Mouse (Mus musculus) embryonic facial prominence, embryonic 13.5 days (tissue): Measurements from ENCODE around the gene Cnih1. TPM values are rescaled to one million over a fixed set of nuclear protein-coding genes. Genes with fewer than 3 reads are reported as not detected.
"Not testable (repeated sequence)": the region's sequence is repeated elsewhere in the genome, so short reads cannot be mapped to it uniquely, and the experiment has no call there.

Source experiments
- ATAC-seq: fragments of 200-750 bp; cut with Nextera tagmentation; 2 replicates; pipeline ENCODE4 v1.8.0; 2017; ENCODE audit warnings: low read depth; ENCODE audit not compliant: insufficient number of reproducible peaks, insufficient read depth, low FRiP score, low TSS enrichment
- H3K27ac ChIP-seq: fragments of 300-500 bp; sonication (generic); 2 replicates; pipeline ENCODE4 v1.5.1; 2015; ENCODE audit warnings: moderate library complexity, mild to moderate bottlenecking, inconsistent platforms
- H3K27me3 ChIP-seq: fragments of 300-500 bp; sonication (generic); 2 replicates; pipeline ENCODE4 v1.6.1; 2015; ENCODE audit warnings: mild to moderate bottlenecking, inconsistent platforms
- H3K36me3 ChIP-seq: fragments of 300-500 bp; sonication (generic); 2 replicates; pipeline ENCODE4 v1.6.1; 2015; ENCODE audit warnings: mild to moderate bottlenecking, inconsistent platforms
- H3K4me1 ChIP-seq: fragments of 300-500 bp; sonication (generic); 2 replicates; pipeline ENCODE4 v1.6.1; 2015; ENCODE audit warnings: inconsistent platforms
- H3K4me2 ChIP-seq: fragments of 300-500 bp; sonication (generic); 2 replicates; pipeline ENCODE4 v1.6.1; 2015; ENCODE audit warnings: moderate library complexity, mild to moderate bottlenecking, inconsistent platforms
- H3K4me3 ChIP-seq: fragments of 300-500 bp; sonication (generic); 2 replicates; pipeline ENCODE4 v1.5.1; 2015; ENCODE audit warnings: mild to moderate bottlenecking, inconsistent platforms
- H3K9ac ChIP-seq: fragments of 300-500 bp; sonication (generic); 2 replicates; pipeline ENCODE4 v1.6.1; 2015; ENCODE audit warnings: mild to moderate bottlenecking, inconsistent platforms
- H3K9me3 ChIP-seq: fragments of 300-500 bp; sonication (generic); 2 replicates; pipeline ENCODE4 v1.6.1; 2016; ENCODE audit warnings: inconsistent platforms
- WGBS: fragments of 180-500 bp; shearing (Covaris S2); methylation state at CpG from one replicate; pipeline ENCODE4 v1.1.7; 2015; ENCODE audit warnings: mixed read lengths; 5-methylcytosine and 5-hydroxymethylcytosine counted together
- polyA plus RNA-seq: library from polyadenylated mRNA; unstranded; fragments of >200 nt; fragmentation: Nextera tagmentation; extraction: Ambion mirVana; gene quantifications from 2 replicates; pipeline ENCODE4 v1.2.1, GENCODE M21; 2015

The Cnih1 gene
- polyA plus RNA-seq = 196 and 198 TPM in 2 replicates

DNA sequence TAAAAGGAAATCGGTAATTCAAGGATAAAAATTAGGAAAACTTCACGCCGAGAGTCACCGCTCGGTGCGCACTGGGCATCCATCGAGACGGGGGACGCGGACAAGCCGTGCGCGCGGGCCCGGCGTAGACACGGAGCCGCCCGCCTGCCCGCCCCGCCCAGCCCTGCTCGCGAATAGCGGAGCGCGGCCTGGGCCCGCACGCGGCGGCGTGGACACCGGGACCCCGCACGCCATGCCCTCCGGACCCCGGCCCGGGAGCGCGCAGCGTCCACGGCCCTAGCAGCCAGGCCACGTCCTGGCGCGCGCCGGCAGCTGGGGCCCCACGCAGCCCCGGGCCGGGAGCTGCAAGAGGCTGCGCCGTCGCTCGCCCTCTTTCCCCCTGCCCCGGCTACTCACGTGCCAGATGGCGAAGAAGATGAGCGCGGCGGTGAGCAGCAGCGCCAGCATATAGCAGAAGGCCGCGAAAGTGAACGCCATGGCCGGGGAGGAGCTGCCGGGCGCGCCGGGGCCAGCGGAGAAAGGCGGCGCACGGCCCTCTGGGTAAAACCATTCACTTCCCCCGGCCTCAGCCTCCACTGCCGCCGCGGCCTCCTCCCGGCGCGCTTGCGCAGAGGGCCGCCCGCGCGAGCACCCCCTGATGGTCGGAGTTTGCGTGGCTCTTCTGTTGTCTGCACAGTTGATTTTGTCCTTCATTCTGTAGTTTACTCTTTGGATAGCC, at the start of gene Cnih1:
Cnih1 (minus strand) TSS at position 625 of the 718 bp plus-strand sequence.
- no peaks in the 10 kb centered on the region for H3K27me3 ChIP-seq
- peak within 1 kb of the TSS; percentile 98 for H3K9ac ChIP-seq
- H3K36me3 ChIP-seq = peaks cover 6% of the 10 kb centered on the region; the same call in 1 of the 2 replicates
- peak within 1 kb of the TSS; percentile 77 for H3K4me2 ChIP-seq
- WGBS = under 1% methylated on average over 86 of the region's 86 CpGs
- ATAC-seq = peak; percentile 91
- peak within 1 kb of the TSS; percentile 95 for H3K4me3 ChIP-seq
- H3K4me1 ChIP-seq = peaks cover 34% of the 10 kb centered on the region
- no peaks in the 10 kb centered on the region for H3K9me3 ChIP-seq
- peak within 1 kb of the TSS; percentile 99 for H3K27ac ChIP-seq

DNA sequence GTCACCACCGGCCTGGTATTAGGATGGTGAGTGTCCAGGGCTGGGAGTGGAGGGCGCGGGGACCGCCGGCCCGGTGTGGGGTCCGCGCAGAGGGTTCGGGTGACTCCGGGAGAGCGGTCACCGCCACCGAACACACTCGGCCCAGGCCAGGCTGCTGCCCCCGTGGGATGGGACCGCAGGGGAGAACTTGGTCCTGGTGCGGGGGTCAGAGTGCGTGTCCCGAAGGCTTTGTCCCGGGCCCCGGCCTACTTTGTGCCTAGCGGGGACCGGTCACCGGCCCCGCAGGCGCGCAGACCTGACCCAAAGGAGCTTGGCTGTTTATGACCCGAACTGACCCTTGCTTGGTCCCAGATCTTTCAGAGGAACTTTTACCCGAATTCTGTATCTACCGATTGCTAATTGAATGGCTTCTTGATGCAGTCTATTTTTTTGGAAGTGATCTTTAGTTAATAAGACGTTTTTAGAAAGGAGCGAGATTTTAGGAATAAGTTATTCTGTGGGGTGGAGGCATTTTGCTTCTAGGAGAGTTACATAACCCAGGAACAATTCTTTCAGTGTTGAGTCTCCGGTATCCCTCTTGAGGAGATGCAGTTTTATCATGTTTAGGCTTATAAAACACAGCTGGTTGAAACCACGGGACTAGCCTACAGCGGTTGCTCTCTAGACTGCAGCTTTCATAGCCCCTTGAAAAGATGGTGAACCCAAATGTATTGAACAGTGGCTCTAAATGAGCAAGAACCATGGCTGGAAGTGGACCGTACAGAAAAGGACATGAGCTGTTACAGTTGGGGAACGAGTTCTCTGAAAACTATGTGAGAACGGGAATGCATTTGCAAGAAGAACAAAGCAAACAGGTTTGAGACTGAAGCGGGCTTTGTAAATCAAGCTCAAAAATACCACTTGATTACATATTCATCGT, 44.4 kb upstream of the Cnih1 start:
- ATAC-seq = peak; percentile 48; the same call in 1 of the 2 replicates
- 7% methylated on average over 40 of the region's 40 CpGs for WGBS
- Histone ChIP-seq H3K27ac (peak overlapping the region; percentile 35; the same call in 1 of the 2 replicates), H3K4me2 (peak overlapping the region; percentile 88), H3K9ac (peak overlapping the region; percentile 83), H3K27me3 (no peaks in the 10 kb centered on the region), H3K4me3 (peak overlapping the region; percentile 69), H3K36me3 (no peaks in the 10 kb centered on the region), H3K9me3 (no peaks in the 10 kb centered on the region), H3K4me1 (peaks cover 6% of the 10 kb centered on the region)

DNA sequence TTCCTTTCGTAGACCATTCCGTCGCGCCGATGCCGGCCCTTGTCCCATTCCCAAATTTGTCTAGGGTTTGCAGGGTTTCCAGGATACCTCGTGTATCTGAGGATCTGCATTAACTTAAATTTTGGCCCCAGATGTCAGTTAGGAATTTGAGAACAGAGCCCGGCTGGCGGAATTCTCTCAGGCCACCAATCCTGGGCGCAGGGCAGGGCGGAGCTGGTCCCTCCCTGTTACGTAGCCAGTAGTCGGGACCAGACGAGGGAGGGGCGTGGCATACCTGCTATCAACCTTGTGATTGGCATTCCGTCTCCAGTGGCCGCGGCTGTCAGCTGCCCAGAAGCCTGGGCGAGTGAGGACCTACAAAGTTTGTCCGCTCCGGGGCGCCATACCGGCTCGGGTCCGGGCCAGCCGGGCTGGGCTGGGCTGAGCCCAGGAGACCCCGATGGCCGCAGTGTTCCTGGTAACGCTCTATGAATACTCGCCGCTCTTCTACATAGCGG, 43.7 kb upstream of the Cnih1 start, which contains the start of gene Cgrrf1:
Cgrrf1 (plus strand) TSS at position 289 of the 497 bp plus-strand sequence.
- H3K4me2 ChIP-seq = peak within 1 kb of the TSS; percentile 88
- H3K27ac ChIP-seq = peak within 1 kb of the TSS; percentile 35; the same call in 1 of the 2 replicates
- peak within 1 kb of the TSS; percentile 69 for H3K4me3 ChIP-seq
- peak within 1 kb of the TSS; percentile 83 for H3K9ac ChIP-seq
- peaks cover 6% of the 10 kb centered on the region for H3K4me1 ChIP-seq
- H3K27me3 ChIP-seq = no peaks in the 10 kb centered on the region
- ATAC-seq = peak; percentile 95
- H3K36me3 ChIP-seq = no peaks in the 10 kb centered on the region
- H3K9me3 ChIP-seq = no peaks in the 10 kb centered on the region
- WGBS = under 1% methylated on average over 32 of the region's 32 CpGs

GRCm38 (mm10) chr14:46831295-46831694, 43.1 kb upstream of the Cnih1 start:
- 5% methylated on average over 4 of the region's 4 CpGs for WGBS
- H3K27ac ChIP-seq = 0 out of 2 replicates have a peak overlapping the region, but pooled peaks have one; percentile 16
- H3K27me3 ChIP-seq = no peaks in the 10 kb centered on the region

DNA sequence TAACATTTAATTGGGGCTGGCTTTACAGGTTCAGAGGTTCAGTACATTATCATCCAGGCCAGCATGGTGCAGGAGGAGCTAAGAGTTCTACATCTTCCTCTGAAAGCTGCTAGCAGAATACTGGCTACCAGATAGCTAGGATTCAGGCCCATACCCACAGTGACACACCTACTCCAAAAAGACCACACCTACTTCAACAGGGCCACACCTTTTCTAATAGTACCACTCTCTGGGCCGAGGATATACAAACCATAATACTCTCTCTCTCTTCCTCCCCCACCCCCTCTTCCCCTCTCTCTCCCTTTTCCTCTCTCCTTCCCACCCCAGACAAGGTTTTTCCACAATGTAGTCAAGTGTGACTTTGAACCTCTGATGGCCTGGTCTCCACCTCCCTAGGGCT, 39.2 kb upstream of the Cnih1 start:
- H3K4me1 ChIP-seq = no peaks in the 10 kb centered on the region; the same call in 1 of the 2 replicates
- H3K4me3 ChIP-seq = no peak overlapping the region
- no peak overlapping the region for H3K9ac ChIP-seq
- no peaks in the 10 kb centered on the region for H3K36me3 ChIP-seq
- H3K27me3 ChIP-seq = peaks cover 3% of the 10 kb centered on the region; the same call in 1 of the 2 replicates
- no peak overlapping the region for H3K4me2 ChIP-seq
- WGBS = 62% methylated on average over 1 of the region's 1 CpGs
- ATAC-seq = no peak
- no peak overlapping the region for H3K27ac ChIP-seq
- no peaks in the 10 kb centered on the region for H3K9me3 ChIP-seq

More at GRCm38 (mm10) chr14:46831295-46831694, 43.1 kb upstream of the Cnih1 start:
- Histone ChIP-seq H3K9me3 (no peaks in the 10 kb centered on the region), H3K4me3 (peak overlapping the region; percentile 69), H3K4me1 (peaks cover 6% of the 10 kb centered on the region), H3K4me2 (peak overlapping the region; percentile 88), H3K9ac (peak overlapping the region; percentile 83), H3K36me3 (no peaks in the 10 kb centered on the region)
- no peak for ATAC-seq

GRCm38 (mm10) chr14:46823996-46824395, 35.8 kb upstream of the Cnih1 start:
- H3K27ac ChIP-seq = no peak overlapping the region
- WGBS = 72% methylated on average over 2 of the region's 2 CpGs

GRCm38 (mm10) chr14:46821873-46822716, 33.9 kb upstream of the Cnih1 start, which contains the start of gene Gmfb:
TSS of gene Gmfb (minus strand) at chr14:46822242.
- H3K36me3 ChIP-seq = peaks cover 4% of the 10 kb centered on the region
- H3K9ac ChIP-seq = peak within 1 kb of the TSS; percentile 93
- H3K27ac ChIP-seq = peak within 1 kb of the TSS; percentile 93
- under 1% methylated on average over 65 of the region's 65 CpGs for WGBS
- H3K4me2 ChIP-seq = peak within 1 kb of the TSS; percentile 84
- peaks cover 3% of the 10 kb centered on the region; the same call in 1 of the 2 replicates for H3K27me3 ChIP-seq
- H3K4me1 ChIP-seq = peaks cover 14% of the 10 kb centered on the region
- no peaks in the 10 kb centered on the region for H3K9me3 ChIP-seq
- peak; percentile 92 for ATAC-seq
- H3K4me3 ChIP-seq = peak within 1 kb of the TSS; percentile 92

More at GRCm38 (mm10) chr14:46823996-46824395, 35.8 kb upstream of the Cnih1 start:
- no peaks in the 10 kb centered on the region for H3K9me3 ChIP-seq
- H3K4me3 ChIP-seq = no peak overlapping the region
- H3K27me3 ChIP-seq = peaks cover 3% of the 10 kb centered on the region; the same call in 1 of the 2 replicates
- H3K36me3 ChIP-seq = no peaks in the 10 kb centered on the region
- no peak overlapping the region for H3K4me2 ChIP-seq
- ATAC-seq = no peak
- H3K9ac ChIP-seq = no peak overlapping the region
- H3K4me1 ChIP-seq = peaks cover 14% of the 10 kb centered on the region

- Histone ChIP-seq H3K9ac (peak overlapping the region; percentile 93), H3K27me3 (peaks cover 3% of the 10 kb centered on the region; the same call in 1 of the 2 replicates), H3K27ac (peak overlapping the region; percentile 93), H3K4me1 (peaks cover 14% of the 10 kb centered on the region), H3K36me3 (peaks cover 9% of the 10 kb centered on the region), H3K4me2 (peak overlapping the region; percentile 84), H3K4me3 (peak overlapping the region; percentile 92), H3K9me3 (no peaks in the 10 kb centered on the region)
- WGBS = under 1% methylated on average over 11 of the region's 11 CpGs
- no peak for ATAC-seq
These were observed 33.2 kb upstream of the Cnih1 start for GRCm38 (mm10) chr14:46821271-46821872.

DNA sequence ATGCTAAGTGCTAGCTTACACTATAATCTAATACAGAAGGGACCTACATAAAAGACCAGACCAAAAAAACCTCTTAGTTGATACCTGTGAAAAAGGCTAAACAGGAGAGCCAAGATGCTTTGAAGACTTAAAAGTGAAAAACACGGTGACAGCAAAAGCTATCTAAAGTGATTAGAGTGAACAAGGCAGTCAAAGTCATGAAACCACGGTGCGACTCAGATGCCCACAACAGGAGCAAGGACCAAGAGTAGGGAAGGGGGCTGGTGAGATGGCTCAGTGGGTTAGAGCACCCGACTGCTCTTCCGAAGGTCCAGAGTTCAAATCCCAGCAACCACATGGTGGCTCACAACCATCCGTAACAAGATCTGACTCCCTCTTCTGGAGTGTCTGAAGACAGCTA, 31.8 kb upstream of the Cnih1 start:
- H3K9me3 ChIP-seq, H3K4me3 ChIP-seq, H3K4me2 ChIP-seq, ATAC-seq, H3K9ac ChIP-seq, H3K27me3 ChIP-seq, H3K27ac ChIP-seq: not testable (repeated sequence)
- Histone ChIP-seq H3K36me3 (peaks cover 20% of the 10 kb centered on the region), H3K4me1 (peaks cover 14% of the 10 kb centered on the region)
- WGBS = 92% methylated on average over 6 of the region's 6 CpGs

DNA sequence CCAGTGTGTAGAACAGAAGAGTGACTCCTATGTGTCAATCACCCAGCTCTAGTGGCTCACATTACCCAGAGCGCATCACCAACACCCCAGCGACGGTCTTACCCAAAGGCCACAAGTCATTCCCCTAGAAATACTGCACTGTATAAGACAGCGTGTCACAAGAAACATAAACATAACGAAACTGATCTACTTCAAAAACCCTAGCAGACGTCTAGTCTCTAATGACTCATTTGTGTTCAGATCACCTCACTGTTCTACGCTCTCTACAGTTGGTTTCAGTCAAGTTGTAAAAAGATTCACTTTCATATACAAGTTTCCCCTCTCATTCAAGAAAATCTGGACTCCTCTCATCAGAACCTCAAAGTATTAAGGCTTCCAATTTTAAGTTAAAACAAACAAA, 30.5 kb upstream of the Cnih1 start:
- no peak overlapping the region for H3K4me3 ChIP-seq
- H3K36me3 ChIP-seq = peaks cover 25% of the 10 kb centered on the region
- H3K27ac ChIP-seq = no peak overlapping the region
- H3K4me1 ChIP-seq = peaks cover 14% of the 10 kb centered on the region
- WGBS = 89% methylated on average over 7 of the region's 7 CpGs
- H3K9ac ChIP-seq = no peak overlapping the region
- H3K9me3 ChIP-seq = no peaks in the 10 kb centered on the region
- H3K4me2 ChIP-seq = no peak overlapping the region
- ATAC-seq = no peak
- peaks cover 3% of the 10 kb centered on the region; the same call in 1 of the 2 replicates for H3K27me3 ChIP-seq
